ENCODE assay signal across 11 mouse cellular contexts in genomic region chr7:118409421-118409820, GRCm38 (mm10). TPM values are rescaled to one million over a fixed set of nuclear protein-coding genes. Genes with fewer than 3 reads are reported as not detected.
A peak's percentile ranks its signal among the peaks of the same experiment; 100 is the strongest.
DNase-seq lines count a peak whose midpoint lies in the region; ATAC-seq and TF ChIP-seq lines count a peak whose summit lies in the region.
"Had no signal": no experiment of that assay in that cellular context is flagged by ENCODE, and none has a peak within 500 bp of the region (broad histone marks: within the 10 kb centered on the region; RNA-seq: fewer than 3 reads in every experiment).

No protein-coding gene starts in this region.

- TF ChIP-seq CTCF in heart, postnatal 0 days (IDR thresholded peaks at IDR 0.05; ENCODE audit: low read depth) = peak; percentile 71

- ATAC-seq in heart, postnatal 0 days (ENCODE audit: insufficient read depth, low read depth) = no peak
- ATAC-seq in heart, embryonic 12.5 days (ENCODE audit: insufficient number of reproducible peaks, low FRiP score) = no peak
- ATAC-seq in midbrain, embryonic 13.5 days = no peak
- ATAC-seq in midbrain, embryonic 11.5 days (ENCODE audit: low FRiP score) = no peak

- H3K4me2 ChIP-seq in heart, postnatal 0 days (ENCODE audit: low read depth, low read length) = no peak overlapping the region
- no peak overlapping the region for H3K4me2 ChIP-seq in heart, embryonic 12.5 days
- no peak overlapping the region for H3K4me2 ChIP-seq in midbrain, embryonic 13.5 days (replicated peaks)
- no peak overlapping the region for H3K4me2 ChIP-seq in midbrain, embryonic 11.5 days
- H3K4me2 ChIP-seq: lung, embryonic 15.5 days had no signal

- H3K27me3 ChIP-seq in heart, postnatal 0 days (ENCODE audit: control insufficient read depth, insufficient read depth, low read length) = no peaks in the 10 kb centered on the region
- H3K27me3 ChIP-seq in heart, embryonic 12.5 days (replicated peaks) = no peaks in the 10 kb centered on the region
- no peaks in the 10 kb centered on the region for H3K27me3 ChIP-seq in midbrain, embryonic 13.5 days
- no peaks in the 10 kb centered on the region for H3K27me3 ChIP-seq in midbrain, embryonic 11.5 days (ENCODE audit: control insufficient read depth, insufficient read depth, low read length)
- H3K27me3 ChIP-seq: lung, embryonic 15.5 days had no signal

- 26% methylated on average over 2 of the region's 2 CpGs for whole genome bisulfite sequencing in heart, postnatal 0 days
- 19% methylated on average over 2 of the region's 2 CpGs for WGBS in heart, embryonic 12.5 days
- 45% methylated on average over 2 of the region's 2 CpGs for WGBS in midbrain, embryonic 13.5 days
- WGBS in midbrain, embryonic 11.5 days = 38% methylated on average over 2 of the region's 2 CpGs

- no peaks in the 10 kb centered on the region for H3K36me3 ChIP-seq in heart, postnatal 0 days (replicated peaks; ENCODE audit: control insufficient read depth, insufficient read depth, low read length)
- no peaks in the 10 kb centered on the region for H3K36me3 ChIP-seq in heart, embryonic 12.5 days
- 0 out of 2 replicates have a peak, but pooled peaks cover 4% of the 10 kb centered on the region for H3K36me3 ChIP-seq in midbrain, embryonic 13.5 days
- no peaks in the 10 kb centered on the region for H3K36me3 ChIP-seq in midbrain, embryonic 11.5 days (ENCODE audit: control insufficient read depth, insufficient read depth, low read length)
- H3K36me3 ChIP-seq: lung, embryonic 15.5 days had no signal

- H3K9ac ChIP-seq in heart, postnatal 0 days (replicated peaks; ENCODE audit: low read depth, low read length) = no peak overlapping the region
- H3K9ac ChIP-seq in heart, embryonic 12.5 days = no peak overlapping the region
- no peak overlapping the region for H3K9ac ChIP-seq in midbrain, embryonic 13.5 days (replicated peaks)
- H3K9ac ChIP-seq in midbrain, embryonic 11.5 days (ENCODE audit: low read length) = no peak overlapping the region
- H3K9ac ChIP-seq: lung, embryonic 15.5 days had no signal

- no peak for DNase-seq in heart, postnatal 0 days (ENCODE audit: low spot score)
- DNase-seq in thymus, postnatal 0 days (ENCODE audit: low spot score) = peak; percentile 4
- no peak for DNase-seq in thymus, postnatal 10 days (ENCODE audit: low spot score in 2 of 2)
- DNase-seq in embryo, embryonic 9.5 days (ENCODE audit: extremely low spot score) = peak; percentile 16
- DNase-seq in thymus, postnatal 4 days = peak; percentile 14
- no peak for DNase-seq in midbrain, embryonic 11.5 days (ENCODE audit: low spot score, missing footprints)
- DNase-seq: adrenal gland, adult 8-10 months had no signal

- no peak overlapping the region for H3K27ac ChIP-seq in heart, postnatal 0 days (ENCODE audit: low read depth)
- no peak overlapping the region for H3K27ac ChIP-seq in heart, embryonic 12.5 days (ENCODE audit: poor library complexity, severe bottlenecking)
- no peak overlapping the region for H3K27ac ChIP-seq in midbrain, embryonic 13.5 days
- H3K27ac ChIP-seq in midbrain, embryonic 11.5 days (ENCODE audit: low read depth, low read length) = no peak overlapping the region
- H3K27ac ChIP-seq: lung, embryonic 15.5 days had no signal

- no peak for TF ChIP-seq EP300 in heart, postnatal 0 days (IDR thresholded peaks at IDR 0.05; ENCODE audit: low read depth)

- no peaks in the 10 kb centered on the region for H3K4me1 ChIP-seq in heart, postnatal 0 days (ENCODE audit: control insufficient read depth, insufficient read depth)
- H3K4me1 ChIP-seq in heart, embryonic 12.5 days (replicated peaks) = no peaks in the 10 kb centered on the region
- no peaks in the 10 kb centered on the region; the same call in 1 of the 2 replicates for H3K4me1 ChIP-seq in midbrain, embryonic 13.5 days (replicated peaks)
- no peaks in the 10 kb centered on the region for H3K4me1 ChIP-seq in midbrain, embryonic 11.5 days (ENCODE audit: control insufficient read depth, insufficient read depth, low read length)
- H3K4me1 ChIP-seq: lung, embryonic 15.5 days had no signal

- no peaks in the 10 kb centered on the region for H3K9me3 ChIP-seq in heart, postnatal 0 days (replicated peaks; ENCODE audit: control insufficient read depth, low read length)
- no peaks in the 10 kb centered on the region for H3K9me3 ChIP-seq in heart, embryonic 12.5 days (replicated peaks)
- H3K9me3 ChIP-seq in midbrain, embryonic 13.5 days = no peaks in the 10 kb centered on the region
- H3K9me3 ChIP-seq in midbrain, embryonic 11.5 days (ENCODE audit: control insufficient read depth, low read length) = no peaks in the 10 kb centered on the region
- H3K9me3 ChIP-seq: lung, embryonic 15.5 days had no signal

- H3K4me3 ChIP-seq in heart, postnatal 0 days (ENCODE audit: low read depth, low read length) = no peak overlapping the region
- no peak overlapping the region for H3K4me3 ChIP-seq in heart, embryonic 12.5 days
- no peak overlapping the region for H3K4me3 ChIP-seq in midbrain, embryonic 13.5 days (replicated peaks)
- no peak overlapping the region for H3K4me3 ChIP-seq in midbrain, embryonic 11.5 days (ENCODE audit: low read depth, low read length)
- H3K4me3 ChIP-seq: lung, embryonic 15.5 days had no signal

RNA-seq across cellular contexts. Expression of gene Syt17, which starts 38.6 kb away (rescaled TPM):
- 0.46 and 1.2 TPM in 2 replicates for total RNA-seq in heart, postnatal 0 days (2014; rRNA removed; ENCODE audit: low replicate concordance)
- polyA plus RNA-seq in heart, postnatal 0 days (2015; fragmentation: Nextera tagmentation; extraction: Ambion mirVana) = 1.2 and 2.0 TPM in 2 replicates
- polyA plus RNA-seq in heart, embryonic 12.5 days (2016; fragmentation: Nextera tagmentation; extraction: Ambion mirVana) = 1.2 and 1.4 TPM in 2 replicates
- polyA plus RNA-seq in thymus, postnatal 0 days (2015; fragmentation: Nextera tagmentation; extraction: Ambion mirVana) = 0.06 and 0.18 TPM in 2 replicates
- polyA plus RNA-seq in midbrain, embryonic 13.5 days (2015; fragmentation: Nextera tagmentation; extraction: Ambion mirVana) = 8.2 and 9.6 TPM in 2 replicates
- polyA plus RNA-seq in midbrain, embryonic 11.5 days (2014; fragmentation: Nextera tagmentation; extraction: Ambion mirVana) = 3.5 and 3.7 TPM in 2 replicates
- total RNA-seq: hematopoietic stem cell, adult 5-6 weeks had no signal

Comparison
In these comparisons a context has a peak if more than half of its experiments do, and no peak if none do; other contexts are left out.
1. DNase-seq: peak in thymus, postnatal 0 days (single experiment), embryo, embryonic 9.5 days (single experiment) and thymus, postnatal 4 days (single experiment); none in heart, postnatal 0 days (single experiment), thymus, postnatal 10 days (0 of 2) and midbrain, embryonic 11.5 days (single experiment).